Mouse (Mus musculus): ENCODE data around the gene Tram2.
A peak's percentile ranks its signal among the peaks of the same experiment; 100 is the strongest.

Gene Tram2

GRCm38 (mm10) chr1:21010282-21010800 lies 68.7 kb downstream of the Tram2 start:
- no peak for DNase-seq (ENCODE audit: low read depth)

- DNase-seq (ENCODE audit: low read depth), result peak; percentile 83
Measured at GRCm38 (mm10) chr1:21008891-21009290, 70.1 kb downstream of the Tram2 start.

- no peak for DNase-seq (ENCODE audit: low read depth)
Measured at GRCm38 (mm10) chr1:21007941-21008701, 70.9 kb downstream of the Tram2 start.

- DNase-seq (ENCODE audit: low read depth), result no peak
Measured at GRCm38 (mm10) chr1:21006775-21007174, 72.3 kb downstream of the Tram2 start.

GRCm38 (mm10) chr1:21004596-21004995 lies 74.4 kb downstream of the Tram2 start:
- DNase-seq (ENCODE audit: low read depth), result no peak

- DNase-seq (ENCODE audit: low read depth), result peak; percentile 81
Measured at GRCm38 (mm10) chr1:21002246-21003142, 76.5 kb downstream of the Tram2 start.

GRCm38 (mm10) chr1:20997881-20998389 lies 81.1 kb downstream of the Tram2 start:
- DNase-seq (ENCODE audit: low read depth), result no peak

- DNase-seq (ENCODE audit: low read depth), result no peak
Measured at GRCm38 (mm10) chr1:20997328-20997689, 81.7 kb downstream of the Tram2 start.

- DNase-seq (ENCODE audit: low read depth), result no peak
Measured at GRCm38 (mm10) chr1:20996603-20997327, 82.3 kb downstream of the Tram2 start.

GRCm38 (mm10) chr1:20995331-20995986 lies 83.6 kb downstream of the Tram2 start:
- no peak for DNase-seq (ENCODE audit: low read depth)

GRCm38 (mm10) chr1:20994338-20994737 lies 84.7 kb downstream of the Tram2 start:
- DNase-seq (ENCODE audit: low read depth), result no peak

- DNase-seq (ENCODE audit: low read depth), result no peak
Measured at GRCm38 (mm10) chr1:20993690-20994089, 85.3 kb downstream of the Tram2 start.

- DNase-seq (ENCODE audit: low read depth), result no peak
Measured at GRCm38 (mm10) chr1:20989461-20990083, 89.5 kb downstream of the Tram2 start.

GRCm38 (mm10) chr1:20986378-20987056 lies 92.5 kb downstream of the Tram2 start:
- DNase-seq (ENCODE audit: low read depth), result no peak

- no peak for DNase-seq (ENCODE audit: low read depth)
Measured at GRCm38 (mm10) chr1:20984582-20984981, 94.4 kb downstream of the Tram2 start.

GRCm38 (mm10) chr1:20984103-20984502 lies 94.9 kb downstream of the Tram2 start:
- DNase-seq (ENCODE audit: low read depth), result no peak

GRCm38 (mm10) chr1:20981764-20982163 lies 97.3 kb downstream of the Tram2 start:
- no peak for DNase-seq (ENCODE audit: low read depth)

- DNase-seq (ENCODE audit: low read depth), result no peak
Measured at GRCm38 (mm10) chr1:20980553-20980952, 98.5 kb downstream of the Tram2 start.

GRCm38 (mm10) chr1:20974341-20975135 lies 104.5 kb downstream of the Tram2 start:
- DNase-seq (ENCODE audit: low read depth), result no peak

- no peak for DNase-seq (ENCODE audit: low read depth)
Measured at GRCm38 (mm10) chr1:20973389-20973788, 105.6 kb downstream of the Tram2 start.
